Mouse (Mus musculus) thymus, adult 2 months (tissue): ENCODE measurements at regions not wholly inside any gene's neighbourhood (a gene's known extent, or its start where the extent isn't known, plus 50 kb on each side); places are given as distances from the start of the nearest gene placed in this dataset.

Experiments used
- CTCF ChIP-seq: fragments of 200-500 bp; IDR thresholded peaks from 2 replicates; pipeline ENCODE4 v1.5.1; 2012; ENCODE audit warnings: mild to moderate bottlenecking, control low read depth, low read length, moderate library complexity, borderline replicate concordance; ENCODE audit not compliant: control insufficient read depth, poor library complexity, insufficient read depth; ENCODE audit errors: extremely low read depth
- POLR2A ChIP-seq: fragments of 200-500 bp; IDR thresholded peaks from 2 replicates; pipeline ENCODE4 v1.6.1; 2012; ENCODE audit warnings: mild to moderate bottlenecking, low read length, control low read depth, moderate library complexity; ENCODE audit not compliant: control insufficient read depth, poor library complexity, insufficient read depth; ENCODE audit errors: extremely low read depth

DNA sequence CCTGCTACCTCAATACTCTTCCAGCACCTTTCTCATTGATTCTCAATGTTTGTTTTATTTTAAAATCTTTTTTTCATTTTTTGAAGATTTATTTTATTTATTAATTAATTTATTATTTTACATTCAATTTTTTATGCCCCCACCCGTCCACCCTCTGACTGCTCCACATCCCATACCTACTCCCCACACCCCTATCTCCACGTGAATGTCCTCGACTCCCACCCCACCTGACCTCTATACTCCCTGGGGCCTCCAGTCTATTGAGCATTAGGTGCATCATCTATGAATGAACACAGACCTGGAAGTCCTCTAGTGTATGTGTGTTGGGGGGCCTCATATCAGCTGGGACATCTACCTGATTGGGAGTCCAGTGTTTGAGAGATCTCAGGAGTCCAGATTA, 251.0 kb upstream of the 2610001J05Rik start:
- TF ChIP-seq CTCF: no peak
- TF ChIP-seq POLR2A: no peak
